Mouse (Mus musculus): ENCODE data around the gene Gm17018. TPM values are rescaled to one million over a fixed set of nuclear protein-coding genes. Genes with fewer than 3 reads are reported as not detected.

Gene Gm17018
- polyA plus RNA-seq, 1 experiment, result 22.4 TPM

DNA sequence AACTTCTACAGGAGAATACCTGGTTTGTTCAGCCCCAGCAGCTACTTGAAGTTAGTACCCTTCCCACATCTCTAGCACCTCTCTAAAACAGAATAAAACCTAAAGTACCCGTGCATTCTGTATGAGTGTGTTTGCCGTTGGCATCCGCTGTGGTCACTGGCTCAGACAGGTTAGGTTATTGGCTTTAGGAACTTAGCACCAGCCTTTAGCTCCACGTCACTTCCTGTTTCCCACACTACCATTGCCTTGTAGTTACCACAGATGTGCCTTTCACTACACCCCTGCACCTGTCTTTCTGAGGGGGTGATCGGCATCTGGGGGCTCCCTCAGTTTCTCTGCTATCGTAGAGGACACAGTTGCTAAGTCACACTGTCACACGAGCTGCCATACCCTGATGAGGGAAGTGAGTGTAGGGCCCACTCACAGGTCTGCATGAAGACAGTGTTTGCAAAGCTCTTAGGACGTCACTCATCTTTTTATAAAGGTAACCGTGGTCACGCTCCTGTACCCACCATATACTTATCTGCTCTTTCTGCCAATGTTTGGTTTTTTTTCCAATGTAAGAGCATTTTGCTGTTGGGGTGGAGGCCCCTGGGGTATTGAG lies 32.4 kb upstream of the Gm17018 start:
- no peaks in the 10 kb centered on the region for H3K27me3 ChIP-seq (ENCODE audit: control insufficient read depth, insufficient read depth, low read length, poor library complexity, severe bottlenecking)
- H3K4me1 ChIP-seq (ENCODE audit: control insufficient read depth, insufficient read depth, low read length), result no peaks in the 10 kb centered on the region
- no peaks in the 10 kb centered on the region for H3K9me3 ChIP-seq (replicated peaks; ENCODE audit: control insufficient read depth, insufficient read depth, low read length, poor library complexity, severe bottlenecking)
- no peak overlapping the region for H3K4me3 ChIP-seq (ENCODE audit: low read depth, low read length)
- no peak overlapping the region for H3K27ac ChIP-seq (ENCODE audit: insufficient read depth, low read length)
- 0 out of 2 replicates have a peak, but pooled peaks cover 2% of the 10 kb centered on the region for H3K36me3 ChIP-seq (ENCODE audit: control insufficient read depth, insufficient read depth, low read length, poor library complexity, severe bottlenecking)
- TF ChIP-seq POLR2A (IDR thresholded peaks at IDR 0.05; ENCODE audit: insufficient read depth, low read length), result no peak
- H3K9ac ChIP-seq (ENCODE audit: low read depth, poor library complexity, severe bottlenecking), result no peak overlapping the region

DNA sequence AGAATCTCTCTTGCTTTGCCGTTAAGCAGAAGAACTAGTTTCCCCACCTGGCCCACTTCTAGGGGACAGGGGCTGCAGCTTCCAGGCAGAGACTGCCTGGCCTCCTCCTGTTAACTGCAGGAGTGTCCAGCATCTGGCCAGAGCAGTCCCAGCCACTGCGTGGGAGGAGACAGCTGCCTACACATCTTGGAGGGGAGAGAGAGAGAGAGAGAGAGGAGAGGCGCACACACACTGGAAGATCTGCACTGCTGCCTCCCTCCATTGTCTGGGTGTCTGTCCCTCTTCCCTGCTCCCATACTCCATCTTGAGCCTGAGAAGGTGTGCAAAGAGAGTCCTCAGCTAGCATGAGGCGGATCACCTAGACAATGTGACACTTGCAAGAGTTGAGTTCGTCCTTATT lies 31.1 kb upstream of the Gm17018 start:
- H3K9ac ChIP-seq (ENCODE audit: low read depth, poor library complexity, severe bottlenecking), result no peak overlapping the region
- H3K27ac ChIP-seq (ENCODE audit: insufficient read depth, low read length), result no peak overlapping the region
- TF ChIP-seq POLR2A (IDR thresholded peaks at IDR 0.05; ENCODE audit: insufficient read depth, low read length) (no peak), CTCF (IDR thresholded peaks at IDR 0.05; ENCODE audit: low read depth, low read length) (no peak), EP300 (IDR thresholded peaks at IDR 0.05; ENCODE audit: insufficient read depth, low read depth, low read length) (no peak)
- no peaks in the 10 kb centered on the region for H3K4me1 ChIP-seq (ENCODE audit: control insufficient read depth, insufficient read depth, low read length)
- 0 out of 2 replicates have a peak, but pooled peaks cover 2% of the 10 kb centered on the region for H3K36me3 ChIP-seq (ENCODE audit: control insufficient read depth, insufficient read depth, low read length, poor library complexity, severe bottlenecking)
- no peak overlapping the region for H3K4me3 ChIP-seq (ENCODE audit: low read depth, low read length)
- no peaks in the 10 kb centered on the region for H3K27me3 ChIP-seq (ENCODE audit: control insufficient read depth, insufficient read depth, low read length, poor library complexity, severe bottlenecking)
- H3K9me3 ChIP-seq (replicated peaks; ENCODE audit: control insufficient read depth, insufficient read depth, low read length, poor library complexity, severe bottlenecking), result no peaks in the 10 kb centered on the region

DNA sequence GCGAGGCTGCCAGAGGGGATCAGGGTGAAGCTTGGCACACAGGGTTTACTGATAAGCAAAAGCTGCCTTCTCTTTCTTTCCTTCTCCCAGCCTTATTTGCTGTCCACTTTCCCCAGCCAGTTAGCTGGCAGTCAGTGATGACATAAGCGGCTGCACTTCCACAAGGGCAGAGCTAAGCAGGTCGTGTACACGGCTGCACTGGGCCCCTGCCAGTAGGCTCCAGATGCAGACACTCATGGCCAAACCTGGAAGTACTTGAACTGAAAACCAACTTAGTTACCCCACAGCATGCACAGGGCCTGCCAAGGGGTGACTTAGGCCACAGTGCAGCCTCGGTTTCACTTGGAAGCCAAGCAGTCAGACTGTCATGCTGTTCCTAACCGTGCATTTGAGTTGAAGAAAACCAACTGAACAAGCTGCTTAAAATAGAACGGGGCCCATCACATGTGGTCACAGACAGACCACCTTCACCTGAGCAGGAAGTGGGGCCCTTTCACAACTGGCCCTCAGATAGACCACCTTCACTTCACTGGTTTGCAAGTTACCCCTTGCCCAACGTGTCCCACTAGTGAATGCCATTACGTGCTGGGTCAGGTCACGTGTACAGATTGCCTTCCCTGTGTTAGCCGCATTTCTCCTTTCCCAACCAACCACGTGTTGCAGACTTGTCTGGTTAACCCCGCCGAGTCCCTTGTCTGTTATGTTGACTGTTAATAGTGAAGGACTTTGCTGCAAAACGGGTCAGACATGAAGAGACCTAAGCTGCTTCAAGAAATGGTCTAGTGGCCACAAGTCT lies 30.0 kb upstream of the Gm17018 start:
- Histone ChIP-seq H3K27ac (ENCODE audit: insufficient read depth, low read length) (no peak overlapping the region), H3K27me3 (ENCODE audit: control insufficient read depth, insufficient read depth, low read length, poor library complexity, severe bottlenecking) (no peaks in the 10 kb centered on the region), H3K9me3 (replicated peaks; ENCODE audit: control insufficient read depth, insufficient read depth, low read length, poor library complexity, severe bottlenecking) (no peaks in the 10 kb centered on the region), H3K4me1 (ENCODE audit: control insufficient read depth, insufficient read depth, low read length) (no peaks in the 10 kb centered on the region), H3K36me3 (ENCODE audit: control insufficient read depth, insufficient read depth, low read length, poor library complexity, severe bottlenecking) (0 out of 2 replicates have a peak, but pooled peaks cover 2% of the 10 kb centered on the region), H3K9ac (ENCODE audit: low read depth, poor library complexity, severe bottlenecking) (no peak overlapping the region), H3K4me3 (ENCODE audit: low read depth, low read length) (no peak overlapping the region)
- TF ChIP-seq EP300 (IDR thresholded peaks at IDR 0.05; ENCODE audit: insufficient read depth, low read depth, low read length) (no peak), CTCF (IDR thresholded peaks at IDR 0.05; ENCODE audit: low read depth, low read length) (no peak), POLR2A (IDR thresholded peaks at IDR 0.05; ENCODE audit: insufficient read depth, low read length) (no peak)

DNA sequence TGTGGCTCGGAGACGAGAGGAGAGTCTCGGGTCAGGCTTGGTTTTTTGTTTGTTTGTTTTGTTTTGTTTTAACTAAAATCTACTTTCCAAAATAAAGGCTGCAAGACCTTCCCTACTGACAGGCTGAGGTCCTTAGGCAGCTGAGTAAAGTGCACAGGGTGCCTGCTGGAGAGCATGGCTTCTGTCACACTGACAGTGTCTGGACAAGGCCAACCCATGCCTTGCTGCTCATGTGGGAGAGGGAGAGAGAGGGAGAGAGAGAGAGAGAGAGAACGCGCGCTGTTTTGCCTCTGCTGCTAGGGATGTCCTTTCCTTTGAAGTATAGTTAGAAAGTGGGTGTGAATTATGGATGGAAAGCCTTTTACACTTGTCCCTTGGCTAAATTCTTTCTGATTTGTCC lies 28.9 kb upstream of the Gm17018 start:
- Histone ChIP-seq H3K27ac (ENCODE audit: insufficient read depth, low read length) (no peak overlapping the region), H3K4me3 (ENCODE audit: low read depth, low read length) (no peak overlapping the region), H3K9me3 (replicated peaks; ENCODE audit: control insufficient read depth, insufficient read depth, low read length, poor library complexity, severe bottlenecking) (no peaks in the 10 kb centered on the region), H3K27me3 (ENCODE audit: control insufficient read depth, insufficient read depth, low read length, poor library complexity, severe bottlenecking) (no peaks in the 10 kb centered on the region), H3K4me1 (ENCODE audit: control insufficient read depth, insufficient read depth, low read length) (no peaks in the 10 kb centered on the region), H3K9ac (ENCODE audit: low read depth, poor library complexity, severe bottlenecking) (no peak overlapping the region), H3K36me3 (ENCODE audit: control insufficient read depth, insufficient read depth, low read length, poor library complexity, severe bottlenecking) (0 out of 2 replicates have a peak, but pooled peaks cover 2% of the 10 kb centered on the region)
- no peak for TF ChIP-seq EP300 (IDR thresholded peaks at IDR 0.05; ENCODE audit: insufficient read depth, low read depth, low read length)
- TF ChIP-seq CTCF (IDR thresholded peaks at IDR 0.05; ENCODE audit: low read depth, low read length), result no peak

DNA sequence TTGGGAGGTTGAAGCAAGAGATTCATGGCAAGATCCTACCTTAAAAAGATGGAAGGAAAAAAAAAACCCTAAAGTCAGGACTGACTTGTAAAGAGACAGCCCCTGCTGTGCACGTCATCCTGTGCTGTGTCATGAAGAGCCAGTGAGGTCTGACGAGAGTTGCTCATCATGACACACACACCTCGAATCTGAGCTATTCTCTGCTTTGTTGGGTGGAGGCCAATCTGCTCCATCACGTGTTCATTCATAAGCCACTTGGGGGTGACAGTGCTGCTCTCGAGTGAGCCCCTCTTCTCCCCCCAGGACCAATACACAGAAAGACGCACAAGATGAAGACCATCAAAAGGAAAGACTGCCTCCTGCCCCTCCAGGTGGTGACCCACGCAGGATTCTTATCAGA lies 26.8 kb upstream of the Gm17018 start:
- no peak overlapping the region for H3K4me3 ChIP-seq (ENCODE audit: low read depth, low read length)

DNA sequence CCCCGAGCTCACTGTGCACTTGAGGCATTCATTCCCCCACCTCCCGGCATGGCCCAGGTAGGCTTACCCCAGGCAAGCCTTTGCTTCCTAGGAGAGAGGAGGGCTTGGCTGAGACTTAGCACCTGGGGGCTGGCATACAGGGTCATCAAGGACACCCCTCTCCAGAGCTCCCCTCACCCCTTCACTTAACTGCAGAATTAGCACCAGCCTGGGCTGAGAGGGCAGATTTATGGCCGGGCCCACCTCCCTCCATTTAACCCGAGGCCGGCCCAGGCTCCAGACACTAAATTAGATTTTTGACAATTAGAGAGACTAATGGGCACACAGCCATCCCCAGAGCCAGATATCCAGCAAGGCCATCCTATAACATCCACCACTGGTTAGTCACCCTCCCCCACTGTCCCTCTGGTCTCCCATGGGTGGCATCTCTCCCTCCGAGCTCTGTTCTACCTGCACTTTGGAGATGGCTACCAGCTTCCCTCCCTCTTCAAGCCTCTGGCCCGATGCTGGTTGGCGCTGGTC lies 25.1 kb upstream of the Gm17018 start:
- Histone ChIP-seq H3K4me1 (ENCODE audit: control insufficient read depth, insufficient read depth, low read length) (no peaks in the 10 kb centered on the region), H3K9me3 (replicated peaks; ENCODE audit: control insufficient read depth, insufficient read depth, low read length, poor library complexity, severe bottlenecking) (no peaks in the 10 kb centered on the region), H3K9ac (ENCODE audit: low read depth, poor library complexity, severe bottlenecking) (no peak overlapping the region), H3K36me3 (ENCODE audit: control insufficient read depth, insufficient read depth, low read length, poor library complexity, severe bottlenecking) (no peaks in the 10 kb centered on the region), H3K27ac (ENCODE audit: insufficient read depth, low read length) (no peak overlapping the region), H3K27me3 (ENCODE audit: control insufficient read depth, insufficient read depth, low read length, poor library complexity, severe bottlenecking) (no peaks in the 10 kb centered on the region), H3K4me3 (ENCODE audit: low read depth, low read length) (no peak overlapping the region)
- TF ChIP-seq CTCF (IDR thresholded peaks at IDR 0.05; ENCODE audit: low read depth, low read length), result no peak

More for the DNA sequence above, 26.8 kb upstream of the Gm17018 start:
- no peak for TF ChIP-seq POLR2A (IDR thresholded peaks at IDR 0.05; ENCODE audit: insufficient read depth, low read length)
- no peak for TF ChIP-seq EP300 (IDR thresholded peaks at IDR 0.05; ENCODE audit: insufficient read depth, low read depth, low read length)
- no peak for TF ChIP-seq CTCF (IDR thresholded peaks at IDR 0.05; ENCODE audit: low read depth, low read length)
- Histone ChIP-seq H3K27ac (ENCODE audit: insufficient read depth, low read length) (no peak overlapping the region), H3K9me3 (replicated peaks; ENCODE audit: control insufficient read depth, insufficient read depth, low read length, poor library complexity, severe bottlenecking) (no peaks in the 10 kb centered on the region), H3K36me3 (ENCODE audit: control insufficient read depth, insufficient read depth, low read length, poor library complexity, severe bottlenecking) (no peaks in the 10 kb centered on the region), H3K9ac (ENCODE audit: low read depth, poor library complexity, severe bottlenecking) (no peak overlapping the region), H3K27me3 (ENCODE audit: control insufficient read depth, insufficient read depth, low read length, poor library complexity, severe bottlenecking) (no peaks in the 10 kb centered on the region), H3K4me1 (ENCODE audit: control insufficient read depth, insufficient read depth, low read length) (no peaks in the 10 kb centered on the region)
